Mouse (Mus musculus): ENCODE measurements around the gene Defb23.

Defb23 gene

DNA sequence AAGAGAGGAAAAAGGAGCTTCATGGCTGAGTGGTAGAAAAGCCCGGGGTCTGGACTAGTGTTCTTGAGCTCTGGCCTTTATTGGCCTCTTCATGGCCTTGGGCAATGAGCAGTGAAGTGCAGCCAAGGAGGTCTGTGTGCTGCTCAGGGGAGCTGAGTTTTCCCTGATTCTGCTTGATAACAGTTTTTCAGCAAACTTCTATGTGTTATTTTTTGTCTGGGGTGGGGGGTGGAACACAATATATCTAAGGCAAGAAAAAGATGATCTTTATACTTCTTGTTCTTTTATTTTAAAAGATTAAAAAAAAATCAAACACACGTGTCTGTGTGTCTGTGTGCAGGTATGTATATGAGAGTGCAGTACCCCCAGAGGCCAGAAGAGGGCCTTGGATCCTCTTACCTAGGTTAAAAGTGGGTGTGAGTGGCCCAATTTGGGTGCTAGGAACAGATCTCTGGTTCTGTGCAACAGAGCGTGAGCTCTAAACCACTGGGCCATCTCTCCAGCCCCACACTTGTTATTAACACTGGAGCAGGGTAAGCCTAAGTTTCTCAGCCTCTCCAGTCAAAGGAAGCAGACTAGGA is at the start of gene Defb23:
TSS of gene Defb23 (minus strand) at position 51 of the 581 bp plus-strand sequence.
- in situ Hi-C loops (cut with MboI; ENCODE audit: low pct_unique_long_range_greater_than_20kb in 1 of 2, low sequenced_read_pairs in 2 of 2, unreplicated experiment in 1 of 2), result no loop called here

DNA sequence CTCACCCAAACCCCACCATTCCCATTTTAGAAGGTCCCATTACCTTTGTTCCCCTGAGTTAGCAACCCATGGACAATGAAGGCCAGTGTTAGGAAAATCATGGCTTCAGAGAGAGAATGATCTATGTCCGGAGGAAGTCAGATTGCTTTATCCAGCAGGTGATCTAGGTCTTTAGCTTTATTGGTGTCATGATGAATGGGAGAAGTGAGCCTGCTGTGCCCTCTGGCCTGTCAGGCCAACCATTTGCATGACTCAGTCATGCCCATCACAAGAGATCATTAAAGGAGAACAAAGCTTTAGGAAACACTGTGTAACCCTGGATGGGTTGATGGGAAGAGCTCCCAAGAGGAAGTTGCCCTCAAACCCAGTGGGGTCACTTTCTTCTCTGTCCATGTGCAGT is 47.2 kb upstream of the Defb23 start, which contains the start of gene Defb26:
TSS of gene Defb26 (minus strand) at position 101 of the 400 bp plus-strand sequence.
- in situ Hi-C loops (cut with MboI; ENCODE audit: low pct_unique_long_range_greater_than_20kb in 1 of 2, low sequenced_read_pairs in 2 of 2, unreplicated experiment in 1 of 2), result no loop called here

DNA sequence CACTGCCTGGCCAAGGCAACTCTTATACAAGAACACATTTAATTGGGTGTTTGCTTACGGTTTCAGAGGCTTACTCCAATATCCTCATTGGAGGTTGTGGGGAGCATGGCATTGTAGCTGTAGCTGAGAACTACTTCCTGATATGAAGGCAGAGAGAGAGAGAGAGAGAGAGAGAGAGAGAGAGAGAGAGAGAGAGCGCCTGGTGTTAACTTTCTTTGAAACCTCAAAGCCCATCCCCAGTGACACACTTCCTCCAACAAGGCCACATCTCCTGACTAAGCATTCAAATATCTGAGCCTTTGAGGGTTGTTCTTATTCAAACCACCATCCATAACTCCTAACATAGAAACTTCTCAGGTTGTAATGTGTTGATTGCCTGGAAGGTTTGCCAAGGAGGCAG is 39.5 kb upstream of the Defb23 start:
- in situ Hi-C loops (cut with MboI; ENCODE audit: low pct_unique_long_range_greater_than_20kb in 1 of 2, low sequenced_read_pairs in 2 of 2, unreplicated experiment in 1 of 2), result no loop called here

DNA sequence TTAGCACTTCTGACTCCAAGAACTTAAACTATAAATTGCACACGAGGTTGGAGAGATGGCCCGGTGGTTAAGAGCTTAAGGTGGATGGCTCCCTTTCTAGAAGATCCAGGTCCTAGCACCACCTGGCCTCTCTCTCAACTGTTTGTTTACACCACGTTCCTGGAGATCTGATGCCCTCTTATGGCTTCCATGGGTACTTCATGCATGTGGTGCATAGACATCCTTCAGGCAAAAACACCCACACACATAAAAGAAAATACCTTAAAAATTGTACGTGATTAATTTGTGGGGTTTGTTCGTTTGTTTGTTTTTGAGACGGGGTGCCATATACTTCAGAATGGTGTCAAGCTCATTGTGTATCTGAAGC is 36.4 kb upstream of the Defb23 start:
- in situ Hi-C loops (cut with MboI; ENCODE audit: low pct_unique_long_range_greater_than_20kb in 1 of 2, low sequenced_read_pairs in 2 of 2, unreplicated experiment in 1 of 2), result no loop called here

DNA sequence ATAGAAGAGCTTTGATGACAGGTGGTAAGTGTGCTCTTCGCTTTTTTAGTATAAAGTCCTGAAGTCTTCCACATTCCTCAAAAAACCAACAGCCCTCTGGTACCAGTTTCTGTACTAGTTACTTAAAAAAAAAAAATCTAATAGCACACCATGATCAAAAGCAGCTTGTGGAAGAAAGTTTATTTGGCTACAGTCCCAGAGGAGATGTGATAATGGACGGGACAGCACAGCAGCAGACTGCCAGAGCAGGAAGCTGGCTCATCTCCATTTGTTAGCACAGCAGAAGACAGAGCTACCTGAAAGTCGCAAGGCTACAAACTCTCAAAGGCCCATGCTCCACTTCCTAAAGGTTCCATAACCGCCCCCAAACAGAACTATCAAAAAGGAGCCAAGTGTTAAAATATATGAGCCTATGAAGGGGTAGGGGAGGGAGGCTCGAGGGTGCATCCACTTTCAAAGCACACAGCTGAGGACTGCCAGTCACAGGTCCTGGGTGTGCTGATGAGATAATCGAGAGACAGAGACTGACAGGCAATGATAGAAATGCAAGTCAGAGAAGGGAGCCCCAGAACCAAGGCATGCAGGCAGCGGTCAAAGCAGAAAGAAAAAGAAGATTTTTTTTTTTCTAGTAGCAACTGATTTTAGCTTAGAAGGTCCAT is 35.9 kb upstream of the Defb23 start:
- in situ Hi-C loops (cut with MboI; ENCODE audit: low pct_unique_long_range_greater_than_20kb in 1 of 2, low sequenced_read_pairs in 2 of 2, unreplicated experiment in 1 of 2), result no loop called here

DNA sequence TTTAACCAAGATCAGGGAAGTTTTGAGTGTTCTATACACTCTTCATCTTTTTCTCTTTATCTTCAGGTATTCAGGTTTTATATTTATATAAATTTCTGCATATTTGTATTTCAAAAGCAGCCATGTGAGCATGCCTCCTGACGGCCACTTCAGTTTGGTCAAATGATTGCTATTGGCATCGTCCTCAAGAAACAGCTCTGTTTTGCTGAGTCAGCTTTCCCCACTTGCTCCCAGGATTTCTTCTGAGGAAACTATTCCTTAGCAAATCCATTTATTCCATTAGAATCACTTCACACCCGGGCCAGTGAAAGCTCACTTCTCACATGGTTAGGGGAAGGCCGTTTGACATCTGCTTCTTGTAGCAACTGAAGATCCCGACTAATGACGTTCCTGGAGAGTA is 33.6 kb upstream of the Defb23 start:
- in situ Hi-C loops (cut with MboI; ENCODE audit: low pct_unique_long_range_greater_than_20kb in 1 of 2, low sequenced_read_pairs in 2 of 2, unreplicated experiment in 1 of 2), result no loop called here

DNA sequence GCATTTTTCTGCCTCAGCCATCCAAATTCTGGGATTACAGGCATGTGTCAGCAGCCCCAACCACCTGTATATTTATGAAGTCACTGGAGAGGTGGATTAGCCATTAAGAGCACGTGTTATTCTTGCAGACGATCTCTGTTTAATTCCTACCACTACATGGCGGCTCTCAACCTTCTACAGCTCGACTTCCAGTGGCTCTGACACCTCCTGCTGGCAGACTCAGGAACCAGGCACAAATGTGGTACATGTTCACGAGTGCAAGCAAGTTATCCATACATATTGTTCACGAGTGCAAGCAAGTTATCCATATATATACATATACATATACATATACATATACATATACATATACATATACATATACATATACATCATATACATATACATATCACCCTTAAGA is 28.7 kb upstream of the Defb23 start:
- in situ Hi-C loops (cut with MboI; ENCODE audit: low pct_unique_long_range_greater_than_20kb in 1 of 2, low sequenced_read_pairs in 2 of 2, unreplicated experiment in 1 of 2), result no loop called here

DNA sequence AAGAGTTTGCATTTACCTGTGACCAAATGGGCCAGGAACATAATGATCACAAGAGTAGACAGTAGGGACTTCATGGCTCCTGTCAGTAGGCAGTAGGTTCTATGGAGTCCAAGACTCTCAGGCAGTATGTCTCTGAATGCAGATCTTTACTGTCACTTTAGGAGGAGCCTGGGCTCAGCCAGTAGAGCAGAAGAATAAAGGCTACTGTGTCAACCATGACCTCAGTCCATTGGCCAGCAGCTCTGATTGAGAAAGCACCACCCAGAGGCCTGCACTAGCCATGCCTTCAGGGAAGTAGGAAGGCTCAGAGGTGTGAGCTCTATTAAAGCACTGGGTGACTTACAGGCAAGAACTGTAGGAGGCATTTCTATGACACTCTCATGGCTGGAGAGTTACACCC is 25.6 kb upstream of the Defb23 start, which contains the start of gene Defb22:
TSS of gene Defb22 (minus strand) at position 101 of the 400 bp plus-strand sequence.
- in situ Hi-C loops (cut with MboI; ENCODE audit: low pct_unique_long_range_greater_than_20kb in 1 of 2, low sequenced_read_pairs in 2 of 2, unreplicated experiment in 1 of 2), result no loop called here

DNA sequence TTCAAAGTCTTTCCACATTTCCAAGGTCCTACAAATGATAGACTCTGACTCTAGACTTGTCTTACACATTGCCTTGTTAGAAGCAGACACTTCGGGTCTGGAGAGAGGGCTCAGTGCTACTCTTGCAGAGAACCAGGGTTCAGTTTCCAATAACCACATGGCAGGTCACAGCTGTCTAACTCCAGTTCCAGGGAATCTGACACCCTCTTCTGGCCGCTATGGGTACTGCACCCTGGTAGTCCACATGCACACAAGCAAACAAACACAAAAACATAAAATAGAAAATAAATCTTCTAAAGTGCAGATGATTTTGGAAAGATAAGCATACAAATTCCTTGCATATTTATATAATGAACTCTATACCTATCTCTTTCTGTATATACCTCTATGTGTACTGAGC is 22.6 kb upstream of the Defb23 start:
- in situ Hi-C loops (cut with MboI; ENCODE audit: low pct_unique_long_range_greater_than_20kb in 1 of 2, low sequenced_read_pairs in 2 of 2, unreplicated experiment in 1 of 2), result no loop called here

DNA sequence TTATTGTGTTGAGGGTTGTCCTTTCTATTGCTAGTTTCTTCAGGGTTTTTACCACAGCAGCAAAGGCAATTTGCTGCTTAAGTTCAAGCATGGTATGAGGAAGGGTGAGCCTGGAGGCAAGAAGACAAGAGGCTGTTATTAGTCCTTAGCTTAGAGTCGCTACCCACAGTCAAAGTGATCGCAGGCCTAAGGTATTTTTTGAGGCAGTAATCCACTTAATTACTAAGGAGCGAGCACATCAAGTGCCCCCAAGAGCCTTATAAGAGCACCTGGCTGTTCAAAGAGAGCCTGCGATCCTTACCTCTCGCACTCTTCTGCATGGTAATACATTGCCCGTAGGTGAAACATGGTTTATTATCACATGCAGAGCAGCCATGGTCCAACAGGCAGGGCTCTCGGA is 17.3 kb upstream of the Defb23 start:
- in situ Hi-C loops (cut with MboI; ENCODE audit: low pct_unique_long_range_greater_than_20kb in 1 of 2, low sequenced_read_pairs in 2 of 2, unreplicated experiment in 1 of 2), result no loop called here

DNA sequence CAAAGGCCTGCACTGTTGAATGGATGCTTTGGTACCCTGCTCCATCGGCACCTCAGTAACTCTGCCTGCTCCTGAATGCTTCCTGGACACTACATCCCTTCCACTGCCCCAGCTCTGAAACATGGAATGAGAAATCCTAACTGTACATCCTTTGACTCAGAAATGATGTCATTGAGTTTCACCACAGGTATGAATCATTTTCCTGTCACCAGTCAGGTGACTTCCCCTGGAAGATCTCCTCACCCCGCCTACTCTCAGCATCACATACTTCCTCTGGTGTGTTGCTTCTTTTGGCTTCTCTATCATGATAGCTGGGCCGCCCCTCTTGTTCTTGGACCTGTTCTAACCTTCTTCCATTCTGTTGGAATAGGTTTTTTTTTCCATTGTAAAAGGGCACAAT is 16.5 kb upstream of the Defb23 start:
- in situ Hi-C loops (cut with MboI; ENCODE audit: low pct_unique_long_range_greater_than_20kb in 1 of 2, low sequenced_read_pairs in 2 of 2, unreplicated experiment in 1 of 2), result no loop called here

DNA sequence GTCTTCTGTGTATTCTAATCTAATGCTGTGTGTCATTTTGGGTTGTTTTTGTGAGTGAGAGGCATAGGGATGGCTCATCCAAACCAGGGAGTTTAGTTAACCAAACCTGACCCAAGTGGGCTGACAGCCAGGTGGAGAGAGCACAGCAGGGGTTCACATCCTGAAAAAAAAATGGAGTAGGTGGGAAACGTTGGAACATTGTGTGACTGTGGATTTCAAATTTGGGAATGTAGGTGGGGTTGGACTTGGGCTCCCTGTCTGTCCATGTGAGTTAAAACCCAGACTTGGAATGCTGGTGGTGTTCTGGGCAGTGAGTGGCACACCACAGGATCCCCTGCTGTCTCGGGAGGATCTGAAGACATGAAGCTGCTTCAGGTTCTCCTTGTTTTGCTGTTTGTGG is 12.3 kb upstream of the Defb23 start, which contains the start of gene Defb20:
TSS of gene Defb20 (plus strand) at position 301 of the 400 bp plus-strand sequence.
- in situ Hi-C loops (cut with MboI; ENCODE audit: low pct_unique_long_range_greater_than_20kb in 1 of 2, low sequenced_read_pairs in 2 of 2, unreplicated experiment in 1 of 2), result no loop called here

DNA sequence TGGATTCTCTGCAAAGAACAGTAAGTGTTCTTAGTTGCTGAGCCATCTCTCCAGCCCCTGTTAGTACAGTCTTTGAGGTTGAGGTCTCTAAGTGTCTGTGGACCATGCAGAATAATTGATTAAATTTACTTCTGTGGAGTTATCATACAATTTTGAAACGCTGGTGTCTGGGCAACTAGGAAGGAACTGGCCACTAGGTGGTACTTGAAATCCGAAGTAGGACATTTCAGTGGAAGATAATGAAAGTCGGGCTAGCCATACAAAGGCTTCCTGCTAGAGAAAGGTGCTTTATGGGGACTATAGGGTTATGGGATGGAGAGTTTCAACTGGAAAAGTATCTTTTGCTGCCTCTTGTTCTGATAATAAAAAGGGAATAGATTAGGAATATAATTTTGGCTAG is 8.0 kb upstream of the Defb23 start:
- in situ Hi-C loops (cut with MboI; ENCODE audit: low pct_unique_long_range_greater_than_20kb in 1 of 2, low sequenced_read_pairs in 2 of 2, unreplicated experiment in 1 of 2), result no loop called here

DNA sequence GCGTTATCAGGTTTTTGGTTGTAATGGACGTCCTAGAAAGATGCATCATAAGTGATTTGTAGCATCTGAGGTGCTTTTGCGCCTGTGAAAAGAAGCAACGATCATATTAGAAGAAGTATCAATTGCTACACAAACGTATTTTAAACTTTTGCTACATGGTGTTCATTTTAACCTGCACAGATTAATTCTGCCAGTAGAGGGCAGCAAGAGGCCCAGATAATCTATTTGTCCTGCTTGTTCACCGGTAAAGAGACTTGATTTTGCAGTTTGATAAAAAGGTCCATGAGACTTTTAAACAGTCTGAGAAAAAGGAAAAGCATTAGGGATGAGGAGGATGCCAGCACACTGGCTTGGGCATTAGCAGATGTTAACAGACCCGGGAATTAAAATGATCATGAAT is 6.6 kb upstream of the Defb23 start:
- in situ Hi-C loops (cut with MboI; ENCODE audit: low pct_unique_long_range_greater_than_20kb in 1 of 2, low sequenced_read_pairs in 2 of 2, unreplicated experiment in 1 of 2), result no loop called here

DNA sequence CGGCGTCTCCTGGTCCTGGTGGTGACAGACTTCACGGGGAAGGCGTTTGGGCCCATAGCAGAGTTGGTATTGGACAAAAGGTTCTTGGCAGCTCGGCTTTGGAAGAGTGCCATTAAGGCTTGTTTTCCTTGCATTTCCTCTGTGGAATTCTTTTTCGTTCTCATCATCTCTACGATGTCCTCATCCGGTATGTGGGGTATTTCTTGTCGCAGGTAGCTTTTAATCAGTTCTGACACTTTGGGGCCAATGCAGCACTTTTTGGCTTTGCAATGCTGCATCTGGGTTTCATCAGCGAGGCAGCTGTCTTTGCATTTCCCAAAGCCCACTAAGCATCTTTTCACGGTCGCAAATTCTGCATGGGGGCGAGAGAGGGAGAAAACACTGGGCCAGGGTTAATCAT is 5.2 kb downstream of the Defb23 start:
- in situ Hi-C loops (cut with MboI; ENCODE audit: low pct_unique_long_range_greater_than_20kb in 1 of 2, low sequenced_read_pairs in 2 of 2, unreplicated experiment in 1 of 2), result no loop called here

DNA sequence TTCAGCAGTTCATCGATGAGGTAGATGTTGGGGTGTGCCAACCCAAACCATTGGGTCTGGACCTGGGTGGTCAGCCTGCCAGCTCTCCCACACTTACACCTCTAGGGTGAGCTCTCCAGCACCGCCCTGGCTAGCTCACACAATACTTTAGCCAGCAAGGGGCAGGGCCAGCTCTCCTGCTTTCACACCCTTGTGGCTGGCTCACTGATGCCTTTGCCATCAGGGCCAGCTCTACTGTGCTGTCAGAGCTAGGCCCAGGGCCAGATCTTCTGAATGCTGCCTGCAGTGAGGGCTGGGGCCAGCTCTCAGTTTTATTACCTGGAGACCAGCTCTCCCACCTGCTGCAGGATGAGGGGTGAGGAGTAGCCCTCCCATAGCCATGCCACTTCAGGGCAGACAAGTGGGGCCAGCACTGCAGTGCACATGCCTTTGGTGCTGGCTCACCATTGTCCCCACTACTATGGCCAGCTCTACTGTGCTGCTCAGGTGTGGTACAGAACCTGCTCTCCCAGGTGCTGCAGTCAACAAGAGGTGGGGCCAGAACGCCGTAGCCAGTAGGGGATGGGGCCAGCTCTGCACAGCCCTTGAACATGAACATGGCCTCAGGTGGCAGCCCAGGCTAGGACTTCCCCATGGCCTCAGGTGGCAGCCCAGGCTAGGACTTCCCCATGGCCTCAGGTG is 12.2 kb downstream of the Defb23 start:
- in situ Hi-C loops (cut with MboI; ENCODE audit: low pct_unique_long_range_greater_than_20kb in 1 of 2, low sequenced_read_pairs in 2 of 2, unreplicated experiment in 1 of 2), result no loop called here

DNA sequence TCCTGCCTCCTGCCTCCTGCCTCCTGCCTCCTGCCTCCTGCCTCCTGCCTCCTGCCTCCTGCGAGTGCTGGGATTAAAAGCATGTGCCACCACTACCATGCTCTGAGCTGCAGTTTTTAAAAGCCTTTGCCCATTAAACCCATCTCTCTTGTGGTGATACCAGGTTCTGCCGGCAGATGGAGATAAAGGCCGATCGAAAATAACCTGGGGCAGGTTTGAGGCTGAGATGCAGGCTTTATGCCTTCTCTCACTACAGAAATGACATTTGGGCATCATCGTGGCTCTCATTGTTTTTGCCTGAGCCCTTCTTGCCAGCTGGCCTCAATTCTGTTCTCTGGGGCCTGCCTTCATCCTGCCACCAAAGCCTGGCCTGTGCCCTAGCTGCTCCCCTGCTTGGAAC is 14.2 kb downstream of the Defb23 start:
- in situ Hi-C loops (cut with MboI; ENCODE audit: low pct_unique_long_range_greater_than_20kb in 1 of 2, low sequenced_read_pairs in 2 of 2, unreplicated experiment in 1 of 2), result no loop called here

DNA sequence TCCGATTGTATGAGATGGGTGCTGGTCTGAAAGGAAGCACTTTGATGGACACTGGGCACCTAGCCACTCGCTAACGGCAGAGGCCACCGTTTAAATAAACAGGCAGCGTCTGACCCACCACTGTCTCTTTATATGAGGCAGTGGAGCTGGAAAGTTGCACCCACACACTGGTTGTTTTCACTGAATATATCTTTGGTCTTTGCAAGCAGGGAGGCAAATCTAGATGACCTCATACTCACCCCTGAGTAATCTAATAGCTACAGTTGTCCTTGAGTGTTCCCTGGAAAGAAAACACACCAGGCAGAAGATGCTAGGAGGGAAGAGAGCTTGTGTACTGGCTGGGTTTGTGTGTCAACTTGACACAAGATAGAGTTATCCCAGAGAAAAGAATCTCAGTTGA is 17.0 kb downstream of the Defb23 start:
- in situ Hi-C loops (cut with MboI; ENCODE audit: low pct_unique_long_range_greater_than_20kb in 1 of 2, low sequenced_read_pairs in 2 of 2, unreplicated experiment in 1 of 2), result no loop called here

DNA sequence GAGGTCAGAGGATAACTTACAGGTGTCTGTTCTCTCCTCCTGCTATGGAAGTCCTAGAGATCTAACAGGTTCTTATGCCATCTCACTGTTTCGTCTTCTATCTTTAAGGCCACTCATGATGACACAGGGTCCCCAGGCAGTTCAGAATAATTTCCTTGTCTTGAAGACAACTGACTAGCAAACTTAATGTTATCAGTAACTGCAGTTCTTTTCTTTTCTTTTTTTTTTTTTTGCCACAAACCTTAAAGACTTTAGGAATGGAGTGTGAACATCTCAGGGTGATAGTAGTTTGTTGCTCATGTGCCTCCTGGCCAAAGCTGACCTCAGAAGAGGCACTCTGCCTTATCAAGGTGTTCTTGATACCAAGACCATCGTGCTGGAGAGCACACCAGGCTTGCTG is 17.8 kb downstream of the Defb23 start:
- in situ Hi-C loops (cut with MboI; ENCODE audit: low pct_unique_long_range_greater_than_20kb in 1 of 2, low sequenced_read_pairs in 2 of 2, unreplicated experiment in 1 of 2), result no loop called here

DNA sequence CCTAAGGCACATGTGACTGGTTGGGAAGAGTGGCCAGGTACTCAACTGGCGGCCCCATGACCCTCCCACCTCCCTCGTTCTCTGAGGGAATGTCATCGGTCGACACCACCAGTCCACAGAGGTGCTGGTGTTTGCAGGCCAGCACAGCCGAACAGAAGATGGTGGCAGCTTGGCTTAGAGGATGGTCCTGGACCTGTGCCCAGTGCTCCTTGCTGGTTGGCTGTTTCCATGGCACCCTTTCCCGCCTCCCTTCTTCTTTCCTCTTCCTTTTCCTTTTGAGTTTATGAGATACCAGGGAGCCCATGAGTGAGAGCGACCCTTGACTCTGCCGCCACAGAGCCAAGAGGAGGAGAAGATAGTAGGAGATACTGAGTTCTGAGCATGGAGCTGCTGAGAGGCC is 21.1 kb downstream of the Defb23 start:
- in situ Hi-C loops (cut with MboI; ENCODE audit: low pct_unique_long_range_greater_than_20kb in 1 of 2, low sequenced_read_pairs in 2 of 2, unreplicated experiment in 1 of 2), result no loop called here

Data from mouse embryonic stem cell (cell line).